ENCODE assay signal across 8 mouse cellular contexts in the genomic region with DNA sequence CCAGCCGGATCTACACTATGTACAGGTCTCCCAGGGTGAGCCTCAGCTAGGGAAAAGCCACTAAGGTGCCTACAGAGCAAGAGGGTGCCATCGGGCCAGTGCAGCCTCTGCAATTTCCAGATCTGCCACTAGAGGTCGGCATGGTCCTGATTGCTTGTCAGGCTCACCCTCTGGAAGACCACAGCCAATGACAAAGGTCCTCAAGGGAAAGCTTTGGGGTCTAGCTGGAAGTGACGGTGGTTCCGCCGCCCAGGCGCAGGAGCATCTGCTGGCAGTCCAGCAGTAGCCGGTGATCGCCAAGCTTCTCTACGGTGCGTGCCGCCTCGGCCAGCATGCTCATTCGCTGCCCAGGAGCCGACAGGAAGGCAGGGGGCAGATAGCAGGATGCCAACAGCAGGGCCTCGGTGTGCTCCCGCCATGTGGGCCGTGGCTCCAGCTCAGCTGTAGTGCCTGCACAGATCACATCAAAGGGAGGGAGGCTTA. TPM values are rescaled to one million over a fixed set of nuclear protein-coding genes. Genes with fewer than 3 reads are reported as not detected.
DNase-seq lines count a peak whose midpoint lies in the region; ATAC-seq lines count a peak whose summit lies in the region.

No protein-coding gene starts in this region.

- intact Hi-C loops in left cerebral cortex, postnatal 36 days (cut with DNase I), result loop anchor here (5.0 kb wide), 3 partner anchors 92 to 218 kb away; a partner anchor contains a TSS

- 0 out of 2 replicates have a peak overlapping the region, but pooled peaks have one; percentile 8 for H3K9ac ChIP-seq in intestine, embryonic 16.5 days (ENCODE audit: low read depth, low read length)
- H3K9ac ChIP-seq in midbrain, embryonic 11.5 days (ENCODE audit: low read length), result peak overlapping the region; percentile 9; the same call in 1 of the 2 replicates

- peaks cover 4% of the 10 kb centered on the region for H3K9me3 ChIP-seq in embryonic facial prominence, embryonic 10.5 days
- peaks cover 4% of the 10 kb centered on the region for H3K9me3 ChIP-seq in intestine, embryonic 16.5 days (ENCODE audit: control insufficient read depth, low read length)
- peaks cover 3% of the 10 kb centered on the region; the same call in 1 of the 2 replicates for H3K9me3 ChIP-seq in midbrain, embryonic 11.5 days (ENCODE audit: control insufficient read depth, low read length)

- H3K27me3 ChIP-seq in embryonic facial prominence, embryonic 10.5 days (replicated peaks; ENCODE audit: low read depth, poor library complexity, severe bottlenecking), result no peaks in the 10 kb centered on the region
- no peaks in the 10 kb centered on the region for H3K27me3 ChIP-seq in intestine, embryonic 16.5 days (replicated peaks; ENCODE audit: control insufficient read depth, insufficient read depth, low read length)
- H3K27me3 ChIP-seq in midbrain, embryonic 11.5 days (ENCODE audit: control insufficient read depth, insufficient read depth, low read length), result no peaks in the 10 kb centered on the region

- 20% methylated on average over 18 of the region's 18 CpGs for whole genome bisulfite sequencing in embryonic facial prominence, embryonic 10.5 days
- 23% methylated on average over 18 of the region's 18 CpGs for WGBS in intestine, embryonic 16.5 days
- WGBS in midbrain, embryonic 11.5 days, result 16% methylated on average over 18 of the region's 18 CpGs

- H3K36me3 ChIP-seq in embryonic facial prominence, embryonic 10.5 days (replicated peaks), result peaks cover 100% of the 10 kb centered on the region
- H3K36me3 ChIP-seq in intestine, embryonic 16.5 days (ENCODE audit: control insufficient read depth, insufficient read depth, low read length), result peaks cover 55% of the 10 kb centered on the region
- H3K36me3 ChIP-seq in midbrain, embryonic 11.5 days (ENCODE audit: control insufficient read depth, insufficient read depth, low read length), result peaks cover 29% of the 10 kb centered on the region

- peak; percentile 96 for DNase-seq in adrenal gland, postnatal 10 days
- DNase-seq in embryonic facial prominence, embryonic 10.5 days (ENCODE audit: low spot score), result peak; percentile 90
- DNase-seq in left cerebral cortex, postnatal 36 days (ENCODE audit: low spot score in 2 of 2), result peak; percentile 87 to 91
- DNase-seq in midbrain, embryonic 11.5 days (ENCODE audit: low spot score, missing footprints), result peak; percentile 100
- peak; percentile 96 for DNase-seq in right cerebral cortex, postnatal 4 days
- peak; percentile 78 for DNase-seq in yolk sac, embryonic 10.5 days (ENCODE audit: low spot score)

- H3K4me3 ChIP-seq in embryonic facial prominence, embryonic 10.5 days, result no peak overlapping the region
- no peak overlapping the region for H3K4me3 ChIP-seq in intestine, embryonic 16.5 days (ENCODE audit: low read length)
- H3K4me3 ChIP-seq in midbrain, embryonic 11.5 days (ENCODE audit: low read depth, low read length), result no peak overlapping the region

- no peak overlapping the region for H3K4me2 ChIP-seq in intestine, embryonic 16.5 days (ENCODE audit: low read depth, low read length)
- H3K4me2 ChIP-seq in midbrain, embryonic 11.5 days, result no peak overlapping the region

- peak; percentile 83 for ATAC-seq in granulocyte monocyte progenitor cell, adult 5-6 weeks (replicated peaks; ENCODE audit: poor library complexity, severe bottlenecking)
- ATAC-seq in intestine, embryonic 16.5 days, result peak; percentile 63
- peak; percentile 74 for ATAC-seq in midbrain, embryonic 11.5 days (ENCODE audit: low FRiP score)

- peaks cover 18% of the 10 kb centered on the region for H3K4me1 ChIP-seq in embryonic facial prominence, embryonic 10.5 days
- peaks cover 12% of the 10 kb centered on the region for H3K4me1 ChIP-seq in intestine, embryonic 16.5 days (ENCODE audit: control insufficient read depth, insufficient read depth, low read length)
- H3K4me1 ChIP-seq in midbrain, embryonic 11.5 days (ENCODE audit: control insufficient read depth, insufficient read depth, low read length), result no peaks in the 10 kb centered on the region; the same call in 1 of the 2 replicates

- H3K27ac ChIP-seq in embryonic facial prominence, embryonic 10.5 days (replicated peaks), result peak overlapping the region; percentile 75
- peak overlapping the region; percentile 17; the same call in 1 of the 2 replicates for H3K27ac ChIP-seq in intestine, embryonic 16.5 days (ENCODE audit: low read length)
- peak overlapping the region; percentile 58 for H3K27ac ChIP-seq in midbrain, embryonic 11.5 days (ENCODE audit: low read depth, low read length)

RNA-seq across cellular contexts. Expression of a gene that starts 22.6 kb away (rescaled TPM):
- total RNA-seq in adrenal gland, postnatal 10 days (2021), result 100 to 1,000 TPM; 126 to 185 TPM
- polyA plus RNA-seq in embryonic facial prominence, embryonic 10.5 days (2016; fragmentation: Nextera tagmentation; extraction: Ambion mirVana), result 50.9 and 52.1 TPM in 2 replicates
- total RNA-seq in granulocyte monocyte progenitor cell, adult 5-6 weeks (2014; fragmentation: Nextera tagmentation), result 27.3 and 33.0 TPM in 2 replicates
- 36.8 and 42.0 TPM in 2 replicates for total RNA-seq in granulocyte monocyte progenitor cell, adult 5-6 weeks (2017)
- 81.0 and 95.2 TPM in 2 replicates for polyA plus RNA-seq in intestine, embryonic 16.5 days (2015; fragmentation: Nextera tagmentation; extraction: Ambion mirVana)
- 10 to 100 TPM; 48.2 to 63.2 TPM for total RNA-seq in left cerebral cortex, postnatal 36 days (2021)
- polyA plus RNA-seq in midbrain, embryonic 11.5 days (2014; fragmentation: Nextera tagmentation; extraction: Ambion mirVana), result 38.3 and 41.1 TPM in 2 replicates

Comparison
In these comparisons a context has a peak if more than half of its experiments do, and no peak if none do; other contexts are left out.
1. H3K27ac ChIP-seq: peak in every context shown above with its lines; median percentile 75 in embryonic facial prominence, embryonic 10.5 days; 58 in midbrain, embryonic 11.5 days; 17 in intestine, embryonic 16.5 days.